Mouse (Mus musculus): ENCODE measurements around the gene Gcm1.
"Not testable (repeated sequence)": the region's sequence is repeated elsewhere in the genome, so short reads cannot be mapped to it uniquely, and the experiment has no call there.

Gcm1 gene

DNA sequence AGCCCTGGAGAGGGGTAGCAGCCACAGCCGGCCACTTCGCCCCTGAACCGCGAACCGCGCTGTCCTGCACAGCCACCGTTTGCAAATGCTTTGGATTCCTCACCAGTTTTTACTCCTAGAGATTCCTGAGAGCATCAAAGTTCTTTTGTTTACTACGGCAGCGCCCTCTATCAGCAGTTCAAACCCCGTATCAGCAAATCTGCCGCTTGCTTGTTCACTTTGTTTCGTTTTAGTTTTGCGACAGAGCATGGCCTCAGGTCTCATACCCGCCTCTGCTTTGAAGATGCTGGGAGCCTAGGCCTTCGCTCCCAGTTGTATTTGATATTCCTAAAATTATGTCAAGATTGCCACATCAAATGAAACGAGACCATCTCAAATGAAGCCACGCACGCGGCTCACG lies 5.0 kb upstream of the Gcm1 start:
- DNase-seq (ENCODE audit: low spot score in 2 of 2), result no peak

DNA sequence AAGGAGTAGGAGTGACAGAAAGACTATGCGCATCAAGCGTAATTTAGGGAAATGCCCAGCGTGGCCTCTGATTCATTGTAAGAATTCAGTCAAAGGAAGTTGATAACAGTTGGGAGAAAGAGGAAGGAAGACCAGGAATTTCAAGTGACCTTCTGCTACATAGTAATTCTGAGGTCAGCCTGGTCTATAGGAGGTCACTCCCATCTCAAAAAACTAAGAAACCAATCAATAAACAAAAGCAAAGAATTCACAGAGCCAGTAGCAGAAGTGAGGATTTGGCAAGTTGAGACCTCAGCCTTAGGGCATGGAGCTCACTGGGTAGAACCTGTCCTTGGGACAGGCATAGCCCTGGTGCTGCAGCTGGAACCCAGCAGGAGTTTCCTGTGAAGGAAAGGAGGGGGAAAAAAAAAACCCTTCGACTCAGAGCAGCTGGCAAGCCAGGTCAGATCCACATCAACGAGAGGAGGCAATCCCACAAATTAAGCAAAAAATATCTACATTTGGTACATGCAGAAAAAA lies 1.2 kb upstream of the Gcm1 start:
- DNase-seq (ENCODE audit: low spot score in 2 of 2), result no peak

DNA sequence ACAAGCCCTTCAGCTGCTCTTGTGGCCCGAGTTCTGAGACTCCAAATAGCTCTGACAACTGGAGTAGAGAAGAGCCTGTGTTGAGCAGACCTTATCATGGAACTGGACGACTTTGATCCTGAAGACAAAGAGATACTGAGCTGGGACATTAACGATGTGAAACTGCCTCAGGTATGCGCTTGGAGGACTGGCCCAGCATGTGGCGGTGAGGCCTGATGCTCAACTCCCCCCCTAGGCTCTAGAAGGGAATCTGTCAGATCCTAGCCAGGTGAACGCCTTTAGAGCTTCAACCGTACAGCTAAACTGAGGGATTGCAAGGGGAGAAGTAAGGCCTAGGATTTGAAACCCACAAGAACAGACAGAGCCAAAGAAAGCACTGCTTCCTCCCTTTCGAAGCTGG lies 2.1 kb downstream of the Gcm1 start:
- DNase-seq (ENCODE audit: low spot score in 2 of 2), result no peak

DNA sequence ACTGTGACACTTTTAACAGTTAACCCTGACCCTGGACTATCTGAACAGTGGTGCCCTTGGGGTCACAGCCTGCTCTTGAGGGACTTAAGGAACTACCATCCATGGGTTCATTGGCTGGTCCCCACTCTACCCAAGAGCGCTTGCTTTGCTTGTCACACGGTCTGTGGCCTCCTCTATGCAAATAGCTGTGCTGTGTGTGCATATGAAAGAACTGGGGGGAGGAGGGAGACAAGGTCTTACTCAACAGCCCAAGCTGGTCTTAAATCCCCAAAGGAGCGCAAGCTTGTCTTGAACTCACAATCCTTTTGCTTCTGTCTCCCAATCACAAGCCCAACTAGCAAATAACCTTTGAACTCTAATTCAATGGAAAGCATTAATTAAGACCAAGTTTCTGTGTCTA lies 2.6 kb downstream of the Gcm1 start:
- DNase-seq (ENCODE audit: low spot score in 2 of 2), result no peak

DNA sequence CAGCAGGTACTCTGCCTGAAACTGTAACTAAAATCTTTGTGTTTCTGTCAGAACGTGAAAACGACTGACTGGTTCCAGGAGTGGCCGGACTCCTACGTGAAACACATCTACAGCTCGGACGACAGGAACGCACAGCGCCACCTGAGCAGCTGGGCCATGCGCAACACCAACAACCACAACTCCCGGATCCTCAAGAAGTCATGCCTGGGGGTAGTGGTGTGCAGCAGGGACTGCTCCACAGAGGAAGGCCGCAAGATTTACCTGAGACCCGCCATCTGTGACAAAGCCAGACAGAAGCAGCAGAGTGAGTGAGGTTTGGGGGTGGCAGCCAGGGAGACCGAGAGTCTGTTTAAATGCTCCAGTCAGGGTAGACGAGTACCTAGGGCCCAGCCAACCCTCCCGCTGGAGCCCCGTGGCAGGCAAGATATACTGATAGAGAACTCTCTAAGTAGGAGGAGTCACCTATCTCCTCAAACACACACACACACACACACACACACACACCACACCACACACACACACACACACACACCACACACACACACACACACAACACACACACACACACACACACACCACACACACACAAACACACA lies 7.9 kb downstream of the Gcm1 start:
- DNase-seq (ENCODE audit: low spot score in 2 of 2), result no peak

DNA sequence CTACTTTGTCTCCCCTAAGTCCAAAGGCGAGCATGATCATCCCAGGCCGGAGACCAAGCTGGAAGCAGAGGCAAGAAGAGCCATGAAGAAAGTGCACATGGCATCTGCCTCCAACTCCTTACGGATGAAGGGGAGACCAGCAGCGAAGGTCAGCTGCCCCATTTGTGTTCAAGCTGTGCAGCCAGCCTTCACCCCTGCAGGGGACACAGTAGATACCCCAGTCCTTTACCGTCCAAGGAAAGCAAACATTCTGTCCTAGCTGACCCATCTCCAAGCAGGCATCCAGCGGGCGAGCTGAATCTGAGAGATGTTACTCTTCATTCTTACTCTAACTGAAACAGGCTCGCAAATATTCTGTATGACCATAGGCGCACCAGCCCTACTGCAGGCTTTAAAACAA lies 10.7 kb downstream of the Gcm1 start:
- no peak for DNase-seq (ENCODE audit: low spot score in 2 of 2)

DNA sequence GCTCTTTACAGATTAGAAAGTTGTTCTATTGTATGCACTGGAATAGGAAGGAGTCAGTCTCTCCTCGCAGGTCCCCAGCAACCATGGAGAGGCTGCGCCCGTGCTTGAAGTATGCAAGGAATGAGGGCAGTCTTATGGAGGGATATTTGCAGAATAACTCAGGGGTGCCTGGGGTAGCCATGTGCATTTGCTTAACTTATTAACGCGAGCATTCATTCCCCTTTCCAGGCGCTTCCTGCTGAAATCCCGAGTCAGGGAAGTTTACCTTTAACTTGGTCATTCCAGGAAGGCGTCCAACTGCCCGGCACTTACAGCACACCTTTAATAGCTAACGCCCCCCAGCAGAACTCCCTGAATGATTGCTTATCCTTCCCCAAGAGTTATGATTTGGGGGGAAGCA lies 12.4 kb downstream of the Gcm1 start:
- DNase-seq (ENCODE audit: low spot score in 2 of 2), result no peak

DNA sequence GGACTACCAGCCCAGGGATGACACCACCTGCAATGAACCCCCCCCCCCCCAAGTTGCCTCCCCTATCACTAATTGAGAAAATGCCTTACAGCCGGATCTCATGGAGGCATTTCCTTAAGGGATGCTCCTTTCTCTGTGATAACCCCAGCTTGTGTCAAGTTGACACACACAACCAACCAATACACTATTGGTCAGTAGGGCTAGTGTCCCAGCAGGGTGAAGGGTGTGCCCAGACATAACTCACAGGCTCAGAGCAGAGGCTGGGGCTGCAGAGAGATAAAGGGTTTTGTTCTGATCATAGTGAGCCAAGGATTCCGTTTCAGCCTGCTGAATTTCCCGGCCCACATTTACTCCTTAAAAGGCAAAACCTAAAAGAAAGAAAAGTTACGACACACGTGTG lies 18.8 kb downstream of the Gcm1 start:
- no peak for DNase-seq (ENCODE audit: low spot score in 2 of 2)

DNA sequence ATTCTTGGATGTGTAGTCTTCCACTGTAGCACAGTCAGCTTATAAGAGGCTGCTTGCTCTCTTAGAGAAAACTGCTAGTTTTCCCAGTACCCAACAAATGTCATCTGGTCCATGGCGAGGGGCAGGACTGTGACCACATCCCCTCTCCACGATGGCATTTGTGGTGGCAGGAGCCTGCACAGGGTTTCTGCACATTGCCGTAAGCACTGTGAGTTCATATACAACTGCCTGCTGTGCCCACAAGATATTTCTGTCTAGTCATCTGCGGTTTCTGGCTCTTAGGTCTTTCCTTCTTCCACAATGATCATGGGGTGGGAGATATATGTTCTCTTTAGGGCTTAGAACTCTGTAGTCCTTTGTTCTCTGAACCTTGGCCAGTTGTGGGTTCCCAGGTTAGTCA lies 19.9 kb downstream of the Gcm1 start:
- no peak for DNase-seq (ENCODE audit: low spot score in 2 of 2)

DNA sequence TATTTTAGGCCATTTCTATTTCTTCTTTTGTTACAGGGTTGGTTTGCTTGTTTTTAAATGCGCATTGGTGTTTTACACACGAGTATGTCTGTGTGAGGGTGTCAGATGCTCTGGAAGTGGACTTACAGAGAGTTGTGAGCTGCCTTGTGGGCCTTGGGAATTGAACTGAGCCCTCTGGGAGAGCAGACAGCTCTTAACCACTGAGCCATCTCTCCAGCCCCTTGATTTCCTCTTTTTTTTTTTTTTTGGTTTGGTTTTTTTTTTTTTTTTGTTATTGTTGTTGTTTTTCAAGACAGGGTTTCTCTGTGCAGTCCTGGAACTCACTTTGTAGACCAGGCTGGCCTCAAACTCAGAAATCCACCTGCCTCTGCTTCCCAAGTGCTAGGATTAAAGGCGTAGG lies 21.6 kb downstream of the Gcm1 start:
- not testable (repeated sequence) for DNase-seq (ENCODE audit: low spot score in 2 of 2)

DNA sequence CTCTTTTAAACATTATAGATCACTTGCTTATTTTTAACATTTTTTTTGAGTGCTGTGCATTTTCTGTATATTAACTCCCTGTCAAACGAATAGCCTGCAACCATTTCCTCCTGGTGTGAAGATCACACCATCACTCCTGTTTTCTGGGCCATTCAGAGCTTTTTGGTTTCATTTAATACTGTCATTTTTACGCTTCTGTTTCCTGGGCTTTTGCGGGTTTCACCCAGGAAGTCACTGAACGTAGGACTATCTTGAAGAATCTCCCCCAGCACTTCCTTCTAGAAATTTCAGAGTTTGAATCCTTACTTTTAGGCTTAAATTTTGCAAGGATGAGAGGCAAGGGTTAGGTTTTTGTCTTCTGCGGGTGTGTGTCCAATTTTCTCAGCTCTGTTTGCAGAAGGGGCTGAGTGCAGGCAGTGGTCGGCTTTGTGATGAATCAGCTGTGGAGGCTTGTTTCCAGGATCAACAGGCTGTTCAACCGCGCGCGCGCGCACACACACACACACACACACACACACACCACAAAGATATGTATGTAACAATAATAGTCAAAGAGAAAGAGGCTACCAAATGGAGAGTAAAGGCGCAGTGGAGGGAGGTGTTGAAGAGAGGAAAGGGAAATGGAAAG lies 22.1 kb downstream of the Gcm1 start:
- no peak for DNase-seq (ENCODE audit: low spot score in 2 of 2)

DNA sequence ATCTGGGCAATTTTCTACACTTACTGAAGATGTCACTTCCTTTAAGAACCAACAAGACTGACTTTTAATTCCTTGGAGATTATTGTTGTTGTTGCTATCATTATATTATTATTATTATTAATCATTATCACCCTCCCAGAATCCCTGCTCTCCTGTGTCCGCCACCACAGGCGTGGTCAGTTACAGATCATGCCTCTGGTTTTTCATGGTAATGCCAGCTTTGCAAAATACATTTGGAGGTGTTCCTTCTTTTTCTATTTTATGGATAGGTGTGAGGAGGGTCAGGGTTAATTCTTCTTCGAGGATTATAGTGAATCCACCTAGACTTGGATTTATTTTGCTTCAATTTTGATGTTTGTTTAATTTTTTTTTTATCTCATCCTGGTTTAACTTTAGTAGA lies 23.5 kb downstream of the Gcm1 start:
- DNase-seq (ENCODE audit: low spot score in 2 of 2), result no peak

DNA sequence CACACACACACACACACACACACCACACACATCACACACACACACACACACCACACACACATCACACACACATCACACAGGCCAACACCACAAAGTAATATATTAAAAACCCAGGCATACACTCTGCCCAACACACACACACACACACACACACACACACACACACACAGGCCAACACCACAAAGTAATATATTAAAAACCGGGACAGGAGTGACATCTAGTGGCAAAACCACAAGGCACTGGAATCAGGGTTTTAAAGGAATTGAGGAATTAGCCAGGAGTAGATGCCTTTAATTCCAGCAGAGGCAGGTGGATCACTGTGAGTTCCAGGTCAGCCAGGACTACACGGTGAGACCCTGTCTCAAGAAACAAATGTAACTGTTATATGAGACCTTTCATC lies 26.5 kb downstream of the Gcm1 start:
- no peak for DNase-seq (ENCODE audit: low spot score in 2 of 2)

DNA sequence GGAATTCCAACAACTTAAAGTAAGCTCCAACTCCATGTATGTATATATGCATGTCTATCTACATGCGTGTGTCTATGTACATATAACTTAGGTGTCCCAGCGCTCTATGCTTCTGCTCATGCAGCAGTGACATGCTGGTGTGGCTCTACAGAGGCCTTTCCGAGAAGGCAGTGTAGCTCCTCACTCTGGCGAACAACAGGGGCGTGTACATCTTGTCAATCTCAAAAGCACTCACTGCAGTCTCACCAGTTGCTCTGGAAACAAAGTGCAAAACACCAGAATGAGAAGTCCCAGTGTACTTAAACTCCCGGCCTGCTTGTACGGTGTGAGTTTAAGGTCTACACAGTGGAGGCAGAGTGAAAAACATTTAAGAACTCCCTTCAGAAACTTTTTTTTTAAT lies 30.1 kb downstream of the Gcm1 start:
- no peak for DNase-seq (ENCODE audit: low spot score in 2 of 2)

DNA sequence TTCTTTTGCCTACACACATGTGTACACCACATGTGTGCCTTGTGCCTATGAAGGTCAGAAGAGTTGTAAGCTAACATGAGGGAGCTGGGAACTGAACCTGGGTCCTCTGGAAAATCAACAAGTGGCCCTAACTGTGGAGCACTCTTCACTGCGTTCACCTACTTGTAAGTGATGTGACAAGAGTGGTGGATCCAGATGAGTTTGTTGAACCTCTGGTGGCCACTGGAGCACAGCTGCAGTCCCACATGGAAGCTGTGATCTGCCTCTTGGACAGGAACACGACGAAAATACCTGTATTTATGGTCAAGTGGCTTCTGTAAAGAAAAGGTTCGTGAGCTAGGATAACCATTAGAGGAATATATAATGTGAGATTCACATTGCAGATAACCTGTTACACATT lies 32.6 kb downstream of the Gcm1 start:
- no peak for DNase-seq (ENCODE audit: low spot score in 2 of 2)

DNA sequence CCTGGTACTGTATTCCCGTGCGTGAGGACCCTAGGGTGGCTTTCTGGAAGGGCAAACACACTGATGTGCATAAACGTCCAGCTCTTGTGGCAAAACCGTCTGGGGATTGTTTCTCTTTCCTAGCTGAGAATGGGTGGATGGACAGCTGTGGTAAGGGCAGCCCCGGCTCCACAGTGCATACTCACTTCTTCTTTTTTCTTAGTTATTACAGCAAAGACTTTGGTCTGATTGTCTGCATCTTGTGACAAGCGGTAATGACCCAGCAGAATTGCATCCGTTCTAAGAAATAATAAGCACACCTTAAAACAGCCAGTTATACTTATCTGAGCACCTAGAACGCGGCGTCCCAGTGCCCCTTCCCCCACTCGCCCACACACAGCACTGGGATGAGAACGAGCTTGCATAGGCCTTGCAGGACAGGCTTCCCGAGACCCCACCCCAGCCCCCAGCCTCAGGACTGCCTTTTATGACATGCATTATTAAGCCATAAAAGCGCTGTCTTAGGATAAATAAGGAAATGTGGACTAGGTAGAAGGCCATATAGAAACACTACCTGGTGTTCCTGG lies 34.1 kb downstream of the Gcm1 start:
- DNase-seq (ENCODE audit: low spot score in 2 of 2), result no peak

DNA sequence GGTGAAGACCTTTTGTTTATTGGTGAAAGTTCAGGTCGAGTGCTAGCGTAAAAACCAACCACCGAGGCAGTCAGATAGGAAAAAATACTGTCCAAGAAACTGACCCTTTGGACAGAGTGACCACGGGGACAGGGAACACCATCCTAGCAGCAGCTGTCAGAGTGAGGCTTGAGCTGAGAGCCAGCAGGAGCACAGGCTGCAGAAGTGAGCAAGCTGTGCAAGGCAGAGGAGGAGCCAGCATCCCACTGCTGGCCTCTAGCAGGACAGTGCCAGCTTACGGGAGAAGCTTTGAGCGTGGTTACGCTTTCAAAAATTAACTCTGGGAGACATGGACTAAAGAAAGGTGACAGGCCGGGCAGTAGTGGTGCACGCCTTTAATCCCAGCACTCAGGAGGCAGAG lies 36.0 kb downstream of the Gcm1 start:
- DNase-seq (ENCODE audit: low spot score in 2 of 2), result no peak

DNA sequence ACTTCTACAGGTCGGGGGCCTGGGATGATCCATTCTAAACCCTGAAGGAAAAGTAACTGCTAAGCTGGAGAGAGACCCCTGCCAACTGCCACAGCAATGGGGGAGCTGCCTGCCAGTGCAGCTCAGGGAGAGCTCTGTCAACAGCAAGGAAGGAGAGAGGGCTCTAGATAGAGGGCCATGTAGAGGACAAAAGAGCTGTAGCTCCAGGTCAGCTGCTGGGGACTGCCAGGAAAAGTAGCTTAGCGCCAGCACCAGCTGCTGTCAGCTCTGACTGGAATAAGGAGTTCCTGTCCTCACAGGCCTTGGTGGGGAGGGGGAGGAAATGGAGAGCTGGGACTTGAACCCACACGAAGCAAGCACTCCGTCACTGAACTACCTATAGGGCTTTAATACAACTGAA lies 36.8 kb downstream of the Gcm1 start:
- no peak for DNase-seq (ENCODE audit: low spot score in 2 of 2)

DNA sequence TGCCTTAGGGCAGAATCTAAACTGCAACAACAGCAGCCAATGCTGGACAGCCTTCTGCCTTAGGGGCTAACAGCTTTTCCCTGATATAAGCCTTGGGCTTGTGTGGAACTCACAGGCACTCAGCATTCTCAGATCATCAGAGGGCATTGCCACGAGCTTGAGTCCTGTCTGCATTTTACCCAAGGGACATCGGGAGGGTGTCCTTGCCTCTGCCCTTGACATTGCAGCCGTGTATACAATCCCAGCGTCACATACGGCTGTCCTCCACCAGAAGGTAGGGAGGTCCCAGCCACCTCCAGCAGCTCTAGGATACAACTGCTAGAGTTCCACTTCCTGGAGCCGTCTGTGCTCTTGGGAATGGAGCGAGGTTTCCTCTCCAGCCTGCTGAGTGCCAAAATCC lies 37.2 kb downstream of the Gcm1 start:
- DNase-seq (ENCODE audit: low spot score in 2 of 2), result no peak

DNA sequence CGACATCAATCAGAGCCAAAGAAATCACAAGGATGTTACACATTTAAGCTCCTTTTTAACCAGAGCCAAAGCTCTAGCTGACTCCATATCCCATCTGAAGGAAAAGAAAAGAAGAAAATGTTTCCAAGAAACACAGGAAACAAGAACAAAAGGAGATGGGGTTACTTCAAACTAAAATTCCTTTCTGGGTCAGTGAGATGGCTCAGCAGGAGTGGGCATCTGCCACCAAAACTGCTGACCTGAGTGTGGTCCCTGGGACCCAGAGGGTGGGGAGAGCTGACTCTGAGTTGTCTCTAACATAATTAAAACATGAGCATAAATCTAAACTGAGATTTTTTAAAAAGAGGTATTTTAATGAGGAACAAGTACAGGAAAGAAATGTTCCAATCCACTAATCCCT lies 38.2 kb downstream of the Gcm1 start:
- DNase-seq (ENCODE audit: low spot score in 2 of 2), result no peak

DNA sequence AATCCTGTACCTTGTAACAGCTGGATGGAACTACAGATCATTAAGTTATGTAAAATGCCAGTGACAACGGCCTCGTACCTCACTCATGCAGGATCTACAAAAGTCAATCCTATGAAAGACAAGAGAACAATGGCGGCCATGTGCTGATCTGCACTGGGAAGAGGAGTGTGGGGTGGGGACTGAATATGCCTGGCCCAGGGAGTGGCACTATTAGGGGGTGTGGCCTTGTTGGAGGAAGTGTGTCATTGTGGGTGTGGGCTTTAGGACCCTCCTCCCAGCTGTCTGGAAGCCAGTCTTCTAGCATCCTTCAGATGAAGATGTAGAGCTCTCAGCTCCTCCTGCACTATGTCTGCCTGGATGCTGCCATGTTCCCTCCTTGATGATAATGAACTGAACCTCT lies 38.9 kb downstream of the Gcm1 start:
- DNase-seq (ENCODE audit: low spot score in 2 of 2), result no peak

DNA sequence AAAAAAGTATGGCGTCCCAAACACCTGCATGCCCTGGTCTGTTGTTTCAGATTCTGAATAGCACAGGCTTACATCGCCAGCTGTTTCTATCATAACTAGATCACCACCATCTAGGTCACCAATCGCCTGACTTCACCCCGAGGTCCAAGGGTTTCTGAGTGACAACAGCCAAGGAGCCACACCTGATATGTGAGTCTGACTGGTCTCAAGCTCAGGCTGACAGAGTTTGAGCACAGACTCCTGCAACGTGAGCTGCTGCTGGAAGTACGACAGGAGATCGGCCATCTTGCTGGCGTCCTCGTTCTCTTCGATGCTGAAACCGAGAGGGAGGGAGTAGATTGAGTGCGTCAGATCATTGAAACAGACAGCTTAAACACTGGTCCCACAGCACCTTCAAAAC lies 44.0 kb downstream of the Gcm1 start:
- no peak for DNase-seq (ENCODE audit: low spot score in 2 of 2)

DNA sequence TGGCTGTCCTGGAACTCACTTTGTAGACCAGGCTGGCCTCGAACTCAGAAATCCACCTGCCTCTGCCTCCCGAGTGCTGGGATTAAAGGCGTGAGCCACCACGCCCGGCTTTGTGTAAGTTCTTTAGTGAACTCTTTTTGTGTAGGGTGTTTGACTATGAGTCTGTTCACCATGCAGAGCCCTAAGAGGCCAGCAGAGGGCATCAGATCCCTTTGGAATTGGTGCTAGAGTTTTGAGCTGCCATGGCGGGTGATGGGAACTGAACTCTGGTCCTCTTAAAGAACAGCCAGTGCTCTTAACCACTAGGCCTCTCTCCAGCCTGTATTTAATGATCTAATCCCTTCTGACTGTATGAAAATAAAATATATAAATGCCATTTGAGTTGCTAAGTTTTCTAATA lies 44.7 kb downstream of the Gcm1 start:
- DNase-seq (ENCODE audit: low spot score in 2 of 2), result no peak

DNA sequence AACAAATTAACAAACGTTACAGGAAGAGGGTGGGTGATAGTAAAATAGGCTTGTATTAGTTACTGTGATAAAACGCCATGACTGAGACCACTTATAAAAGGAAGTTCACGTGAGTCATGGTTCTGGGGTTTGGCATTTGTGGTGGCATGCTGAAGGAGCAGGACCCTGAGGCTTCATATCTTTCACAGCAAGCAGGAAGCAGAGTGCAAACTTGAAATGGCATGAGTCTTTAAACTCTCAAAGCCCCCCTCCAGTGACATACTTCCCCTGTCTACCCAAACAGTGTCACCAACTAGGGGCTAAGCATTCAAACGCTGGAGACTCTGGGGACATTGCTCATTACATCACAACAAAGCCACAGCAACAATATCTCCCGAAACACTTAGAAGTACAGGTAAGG lies 49.2 kb downstream of the Gcm1 start:
- DNase-seq (ENCODE audit: low spot score in 2 of 2), result no peak
